Mouse (Mus musculus): ENCODE results near the gene Prcc.
A peak's percentile ranks its signal among the peaks of the same experiment; 100 is the strongest.
"Not testable (repeated sequence)": the region's sequence is repeated elsewhere in the genome, so short reads cannot be mapped to it uniquely, and the experiment has no call there.

Prcc gene

GRCm38 (mm10) chr3:87905880-87906485 lies 20.6 kb upstream of the Prcc start, which contains the start of gene Hdgf:
Hdgf (plus strand) TSS chr3:87906321.
- peak; percentile 96 for DNase-seq (ENCODE audit: extremely low spot score)

- DNase-seq (ENCODE audit: extremely low spot score), result no peak
Measured at GRCm38 (mm10) chr3:87903821-87904220, 18.4 kb upstream of the Prcc start.

GRCm38 (mm10) chr3:87901959-87902358 lies 16.6 kb upstream of the Prcc start:
- DNase-seq (ENCODE audit: extremely low spot score), result not testable (repeated sequence)

GRCm38 (mm10) chr3:87901036-87901624 lies 15.7 kb upstream of the Prcc start:
- DNase-seq (ENCODE audit: extremely low spot score), result no peak

- DNase-seq (ENCODE audit: extremely low spot score), result no peak
Measured at GRCm38 (mm10) chr3:87899776-87900175, 14.4 kb upstream of the Prcc start.

- no peak for DNase-seq (ENCODE audit: extremely low spot score)
Measured at GRCm38 (mm10) chr3:87899266-87899665, 13.9 kb upstream of the Prcc start.

- DNase-seq (ENCODE audit: extremely low spot score), result no peak
Measured at GRCm38 (mm10) chr3:87893367-87893905, 8.0 kb upstream of the Prcc start.

- no peak for DNase-seq (ENCODE audit: extremely low spot score)
Measured at GRCm38 (mm10) chr3:87891481-87891880, 6.1 kb upstream of the Prcc start.

- not testable (repeated sequence) for DNase-seq (ENCODE audit: extremely low spot score)
Measured at GRCm38 (mm10) chr3:87887400-87887799, 2.0 kb upstream of the Prcc start.

GRCm38 (mm10) chr3:87886416-87886815 lies 1.0 kb upstream of the Prcc start:
- DNase-seq (ENCODE audit: extremely low spot score), result no peak

- DNase-seq (ENCODE audit: extremely low spot score), result no peak
Measured at GRCm38 (mm10) chr3:87886004-87886365, 577 bp upstream of the Prcc start.

GRCm38 (mm10) chr3:87884708-87885251 lies 628 bp downstream of the Prcc start:
- DNase-seq (ENCODE audit: extremely low spot score), result peak; percentile 77

- DNase-seq (ENCODE audit: extremely low spot score), result no peak
Measured at GRCm38 (mm10) chr3:87884291-87884690, 1.1 kb downstream of the Prcc start.

- DNase-seq (ENCODE audit: extremely low spot score), result no peak
Measured at GRCm38 (mm10) chr3:87877730-87878129, 7.7 kb downstream of the Prcc start.

GRCm38 (mm10) chr3:87864111-87864510 lies 21.3 kb downstream of the Prcc start:
- DNase-seq (ENCODE audit: extremely low spot score), result not testable (repeated sequence)

- DNase-seq (ENCODE audit: extremely low spot score), result peak; percentile 49
Measured at GRCm38 (mm10) chr3:87859813-87860212, 25.6 kb downstream of the Prcc start.

- DNase-seq (ENCODE audit: extremely low spot score), result no peak
Measured at GRCm38 (mm10) chr3:87857666-87858065, 27.7 kb downstream of the Prcc start.

GRCm38 (mm10) chr3:87855936-87856335 lies 29.5 kb downstream of the Prcc start:
- DNase-seq (ENCODE audit: extremely low spot score), result no peak

GRCm38 (mm10) chr3:87854795-87855568 lies 30.4 kb downstream of the Prcc start:
- DNase-seq (ENCODE audit: extremely low spot score), result no peak

GRCm38 (mm10) chr3:87849117-87849516 lies 36.3 kb downstream of the Prcc start:
- no peak for DNase-seq (ENCODE audit: extremely low spot score)

GRCm38 (mm10) chr3:87847680-87848079 lies 37.7 kb downstream of the Prcc start:
- DNase-seq (ENCODE audit: extremely low spot score), result no peak

GRCm38 (mm10) chr3:87846650-87847110 lies 38.7 kb downstream of the Prcc start, which contains the start of gene Sh2d2a:
Sh2d2a (plus strand) TSS chr3:87846755.
- DNase-seq (ENCODE audit: extremely low spot score), result no peak
